Mouse (Mus musculus) cortical plate, adult 2 months (tissue): ENCODE data around the gene Tbc1d1.

Experiments
- CTCF ChIP-seq: fragments of 200-500 bp; IDR thresholded peaks from 2 replicates; pipeline ENCODE4 v1.5.1; 2011; ENCODE audit warnings: mild to moderate bottlenecking, control low read depth, low read length; ENCODE audit not compliant: insufficient read depth; ENCODE audit errors: extremely low read depth
- POLR2A ChIP-seq: fragments of 200-500 bp; IDR thresholded peaks from 2 replicates; pipeline ENCODE4 v1.6.1; 2011; ENCODE audit warnings: mild to moderate bottlenecking, low read length, control low read depth; ENCODE audit not compliant: insufficient read depth; ENCODE audit errors: extremely low read depth

DNA sequence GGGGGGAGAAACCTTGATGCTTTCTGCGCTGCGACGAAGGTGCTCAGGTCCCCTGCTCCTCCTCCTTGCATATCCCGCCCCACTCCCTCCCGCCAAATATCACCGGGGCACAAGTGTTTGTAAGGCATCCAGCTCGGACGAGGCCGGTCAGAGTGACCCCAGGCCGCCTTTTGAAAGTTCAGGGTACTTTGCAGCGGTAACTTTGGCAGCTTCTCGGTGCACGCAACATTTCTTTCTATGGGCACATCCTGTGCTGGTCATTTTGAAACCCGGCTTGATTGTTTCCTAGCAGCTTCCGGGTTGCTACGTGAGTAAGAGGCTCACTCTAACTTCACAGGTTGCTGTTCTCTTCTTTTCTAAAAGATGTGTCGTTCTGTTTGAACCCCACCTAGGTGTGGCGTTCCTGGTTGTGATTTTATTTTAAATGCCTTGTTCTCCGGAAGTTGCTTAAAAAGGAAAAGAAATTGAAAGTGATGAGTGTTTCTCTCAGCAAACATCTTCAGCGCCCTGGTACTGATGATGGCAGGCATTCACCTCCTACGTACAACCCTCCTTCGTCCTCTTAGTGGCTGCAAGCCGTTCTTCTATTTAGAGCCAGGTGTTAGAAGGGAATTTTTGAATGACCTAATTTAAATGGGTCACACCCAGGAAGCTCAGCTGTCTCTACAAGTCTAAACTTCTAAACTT is 4.7 kb downstream of the Tbc1d1 start:
- TF ChIP-seq POLR2A (no peak), CTCF (no peak)
